Mouse (Mus musculus) right cerebral cortex, adult 2 months (tissue): Measurements from ENCODE around the gene Gm10203.
"Not testable (repeated sequence)": the region's sequence is repeated elsewhere in the genome, so short reads cannot be mapped to it uniquely, and the experiment has no call there.

ENCODE experiments used
- DNase-seq, 2 experiments: peaks; one replicate each; pipeline ENCODE4 v3.0.0; 2021 to 2022; ENCODE audit warnings: low spot score in 2 of 2

Gene Gm10203

DNA sequence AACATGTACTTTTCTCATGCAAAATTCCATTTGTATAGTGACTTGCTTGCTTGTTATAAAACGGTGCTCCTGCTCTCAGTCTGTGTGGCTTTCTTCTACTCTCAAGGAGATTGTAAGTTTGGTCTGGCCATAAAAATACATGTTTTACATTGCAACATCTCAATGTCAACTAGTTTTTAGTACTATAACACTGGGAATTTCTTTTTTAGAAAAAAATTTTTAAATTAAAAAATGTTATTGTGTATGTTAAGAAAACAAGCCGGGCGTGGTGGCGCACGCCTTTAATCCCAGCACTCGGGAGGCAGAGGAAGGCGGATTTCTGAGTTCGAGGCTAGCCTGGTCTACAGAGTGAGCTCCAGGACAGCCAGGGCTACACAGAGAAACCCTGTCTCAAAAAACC lies at the start of gene Gm10203:
Gene Gm10203, plus strand, starts transcription at position 301 of the 400 bp plus-strand sequence.
- DNase-seq, result not testable (repeated sequence)

DNA sequence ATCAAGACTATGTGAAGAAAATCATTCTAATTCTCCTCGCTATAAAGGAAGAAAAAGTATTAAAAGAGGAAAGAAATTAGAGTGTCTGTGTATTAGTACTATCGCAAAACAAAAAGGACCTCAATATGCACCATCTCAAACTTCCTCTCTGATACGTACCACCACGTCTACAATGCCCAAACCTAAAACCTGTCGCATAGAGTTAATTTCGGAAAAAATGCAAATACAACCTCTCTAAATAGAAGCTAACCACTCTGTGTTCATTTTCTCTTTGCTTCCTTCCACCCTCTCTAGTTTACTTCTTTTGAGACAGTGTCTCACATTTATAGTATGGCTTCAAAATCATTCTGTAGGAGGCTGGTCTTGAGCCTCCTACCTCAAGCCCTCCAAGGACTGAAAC lies 37.6 kb upstream of the Gm10203 start:
- DNase-seq, result no peak

DNA sequence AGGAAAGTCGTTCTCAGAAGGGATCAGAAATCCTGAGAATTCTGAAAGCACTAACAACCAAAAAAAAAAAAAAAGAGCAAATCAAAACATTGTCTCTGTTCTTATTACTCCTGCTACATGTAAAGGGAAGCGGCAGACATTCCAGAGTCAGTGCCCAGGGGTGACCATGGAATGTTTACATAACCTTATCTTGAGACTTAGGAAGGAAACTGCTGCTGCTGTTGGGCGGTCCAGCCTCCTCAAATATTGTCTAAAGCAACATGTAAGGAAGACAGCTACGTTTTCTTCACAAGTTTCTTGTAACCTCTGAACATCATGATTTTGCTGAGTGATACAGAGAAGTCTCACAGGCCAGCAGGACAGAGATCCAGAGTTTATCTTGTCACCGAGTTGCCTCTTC lies 36.5 kb upstream of the Gm10203 start:
- no peak for DNase-seq

DNA sequence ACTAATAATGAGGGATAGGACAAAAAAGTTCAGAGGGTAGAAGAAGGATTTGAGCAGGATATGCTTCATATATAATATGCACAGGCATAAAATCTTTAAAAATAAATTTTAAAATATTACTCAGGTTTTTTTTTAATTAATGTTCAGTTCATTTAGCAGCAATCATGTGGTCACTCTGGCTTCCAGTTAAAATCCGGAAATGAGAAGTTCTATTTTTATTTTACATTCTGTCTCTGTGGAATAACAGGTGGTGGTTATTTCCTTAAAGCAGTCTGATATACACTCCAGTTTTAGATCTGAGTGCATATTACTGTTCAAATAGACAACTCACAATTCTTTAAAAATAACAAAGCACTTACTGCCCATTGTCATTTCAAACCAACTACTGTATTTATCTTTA lies 35.4 kb upstream of the Gm10203 start:
- DNase-seq, result no peak

DNA sequence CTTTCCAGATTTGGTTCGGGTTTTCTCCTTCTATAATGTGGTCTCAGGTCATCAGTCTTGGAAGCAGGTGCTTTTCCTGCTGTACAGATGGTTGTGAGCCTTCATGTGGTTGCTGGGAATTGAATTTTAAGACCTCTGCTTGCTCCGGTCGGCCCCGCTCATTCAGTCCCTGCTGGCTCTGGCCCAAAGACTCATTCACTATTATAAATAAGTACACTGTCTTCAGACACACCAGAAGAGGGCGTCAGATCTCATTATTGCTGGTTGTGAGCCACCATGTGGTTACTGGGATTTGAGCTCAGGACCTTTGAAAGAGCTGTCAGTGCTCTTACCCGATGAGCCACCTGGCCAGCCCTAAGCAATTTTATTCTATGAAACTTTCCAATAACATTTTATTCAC lies 34.6 kb upstream of the Gm10203 start:
- DNase-seq, result no peak

DNA sequence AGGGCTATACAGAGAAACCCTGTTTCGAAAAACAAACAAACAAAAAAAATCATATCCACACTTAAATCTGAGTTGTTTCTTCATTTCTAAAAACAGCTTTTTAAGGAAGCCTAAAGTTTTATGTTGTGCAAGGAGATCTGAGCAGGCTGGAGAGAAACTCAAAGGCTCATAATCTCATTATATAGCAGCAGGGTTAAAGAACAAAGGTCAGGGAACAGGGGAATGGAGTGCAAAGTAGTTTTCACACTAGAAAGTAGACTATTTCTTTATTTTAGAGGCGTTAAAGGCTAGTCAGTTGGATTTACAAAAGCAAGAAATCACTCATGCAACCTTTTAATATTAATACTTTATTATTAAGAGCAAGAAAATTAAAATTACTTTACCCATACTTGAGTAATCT lies 33.7 kb upstream of the Gm10203 start:
- no peak for DNase-seq

DNA sequence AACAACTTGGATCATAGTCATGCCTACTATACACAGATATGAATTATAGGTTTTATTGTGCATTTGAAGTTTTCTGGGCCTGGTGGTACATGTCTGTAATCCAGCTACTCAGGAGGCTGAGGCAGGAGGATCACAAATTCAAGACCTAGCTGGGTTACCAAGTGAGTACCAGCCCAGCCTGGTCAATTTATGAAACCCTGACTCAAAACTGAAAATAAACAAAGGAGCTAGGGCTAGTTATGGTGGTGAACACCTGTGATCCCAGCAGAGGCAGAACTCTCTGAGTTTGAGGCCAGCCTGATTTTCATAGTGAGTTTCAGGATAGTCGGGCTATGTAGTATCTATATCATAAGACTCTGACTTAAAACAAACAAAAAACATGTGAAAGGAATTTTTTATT lies 32.7 kb upstream of the Gm10203 start:
- no peak for DNase-seq

DNA sequence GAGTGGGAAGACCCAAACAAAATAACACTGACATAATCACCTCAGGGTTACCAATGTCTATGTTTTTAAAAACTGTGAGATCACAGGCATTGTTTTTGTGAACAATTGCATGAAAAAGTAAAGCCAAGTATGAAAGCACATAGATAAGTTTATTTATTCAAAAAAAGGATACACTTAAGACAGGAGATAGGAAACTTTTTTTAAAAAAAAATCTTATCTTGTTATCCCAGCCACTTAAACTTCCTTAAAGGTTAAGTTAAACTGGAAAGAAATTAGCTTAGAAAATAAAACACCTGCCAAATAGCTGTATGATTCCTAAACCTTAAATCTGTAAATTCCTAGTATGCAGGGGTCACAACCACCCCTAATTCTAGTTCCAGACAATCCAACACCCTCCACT lies 31.0 kb upstream of the Gm10203 start:
- DNase-seq, result no peak

DNA sequence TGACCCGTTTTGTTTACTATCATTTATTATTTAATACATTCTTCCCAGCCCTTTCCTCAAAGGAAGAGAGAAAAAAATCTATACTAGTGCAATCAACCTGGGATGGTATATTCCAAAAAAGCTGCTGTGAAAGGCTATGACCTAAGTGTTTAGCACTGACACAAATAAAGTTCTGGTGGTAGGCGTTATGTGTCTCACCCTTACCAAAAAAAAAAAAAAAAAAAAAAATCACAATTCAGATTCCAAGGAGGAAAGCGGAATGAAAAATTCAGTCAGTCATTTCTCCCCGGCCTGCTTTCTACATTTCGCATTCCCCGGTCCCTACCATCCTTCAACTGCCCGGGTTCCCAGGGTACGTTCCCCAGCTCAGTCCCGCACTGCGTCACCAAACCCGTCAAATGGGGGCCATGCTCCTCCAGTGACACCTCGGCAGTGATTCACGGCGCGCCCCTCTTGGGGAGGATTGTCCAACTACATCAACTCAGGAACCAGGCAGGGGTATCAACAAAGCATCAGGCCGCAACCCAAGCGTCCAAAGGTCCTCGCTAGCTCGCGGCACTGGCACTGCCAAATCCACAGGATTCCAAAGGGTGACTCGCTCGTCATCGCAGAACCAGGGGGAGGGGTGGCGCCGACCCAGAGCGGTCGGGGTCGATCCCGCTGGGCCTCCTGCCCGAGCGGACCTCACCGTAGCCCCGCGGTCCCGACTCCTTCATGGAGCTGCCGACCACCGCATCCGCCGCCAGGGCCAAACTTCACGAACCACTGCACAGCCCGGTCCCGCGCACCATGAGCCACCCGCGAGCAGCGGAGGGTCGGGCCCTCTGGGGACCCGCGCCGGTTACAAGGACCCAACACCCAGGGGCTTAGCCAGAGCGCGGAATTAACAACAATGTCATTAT lies 29.5 kb upstream of the Gm10203 start:
- DNase-seq, result peak; percentile 64 to 67

DNA sequence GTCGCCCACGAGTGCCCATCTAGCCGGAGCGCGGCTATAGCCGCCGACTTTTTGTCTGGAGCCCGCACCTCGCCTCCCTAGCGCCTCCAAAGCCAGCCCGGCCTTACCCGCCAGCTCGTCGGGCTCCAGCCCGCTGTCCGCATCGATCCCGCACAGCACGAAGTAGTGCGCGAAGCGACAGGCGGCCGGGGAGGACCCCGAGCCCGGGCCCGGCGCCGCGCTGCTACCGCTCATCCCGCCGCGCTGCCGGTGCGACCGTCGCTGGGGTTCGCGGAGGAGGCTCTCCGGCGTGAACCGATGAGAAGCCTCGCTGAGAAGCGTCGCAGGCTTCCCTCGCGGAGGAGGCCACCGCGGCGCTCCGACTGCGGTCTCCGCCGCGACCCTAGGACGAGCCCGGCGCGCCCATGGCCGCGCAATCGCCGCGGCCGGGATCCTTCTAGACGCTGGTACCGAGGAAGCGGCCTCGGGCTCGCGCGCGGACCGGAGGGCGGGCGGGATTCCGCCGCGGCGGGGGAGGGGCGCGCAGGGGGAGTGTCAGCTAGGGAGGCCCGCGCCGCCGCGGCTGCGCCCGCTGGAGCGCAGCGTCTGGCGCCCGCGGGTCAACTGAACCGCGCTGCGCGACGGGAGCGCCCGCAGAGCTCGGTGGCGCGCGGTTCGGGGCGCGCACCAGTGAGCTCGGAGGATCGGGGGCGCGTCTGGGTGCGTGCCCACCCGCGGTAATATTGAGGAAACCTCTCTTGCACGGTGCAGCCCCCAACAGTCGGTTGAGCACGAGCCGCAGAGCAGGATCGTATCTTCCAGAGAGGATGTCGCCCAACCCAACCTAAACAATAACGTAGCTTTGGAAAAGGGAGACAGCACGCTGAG lies 28.7 kb upstream of the Gm10203 start, which contains the start of gene Dennd5b:
Gene Dennd5b, minus strand, starts transcription at position 605 of the 867 bp plus-strand sequence.
- peak; percentile 68 to 81 for DNase-seq

DNA sequence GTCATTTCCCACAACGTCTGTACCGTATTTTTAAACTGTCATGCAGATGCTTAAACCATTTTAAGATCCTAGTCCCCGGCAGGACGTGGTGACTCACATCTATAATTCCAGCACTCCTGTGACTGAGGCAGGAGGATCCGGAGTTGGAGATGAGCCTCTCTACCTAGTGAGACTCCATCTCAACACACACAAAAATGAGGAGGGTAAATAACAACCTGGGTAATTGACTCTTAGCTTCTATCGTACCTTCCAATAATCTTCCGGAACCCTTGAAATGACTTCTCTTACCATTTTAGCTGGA lies 28.1 kb upstream of the Gm10203 start:
- no peak for DNase-seq

DNA sequence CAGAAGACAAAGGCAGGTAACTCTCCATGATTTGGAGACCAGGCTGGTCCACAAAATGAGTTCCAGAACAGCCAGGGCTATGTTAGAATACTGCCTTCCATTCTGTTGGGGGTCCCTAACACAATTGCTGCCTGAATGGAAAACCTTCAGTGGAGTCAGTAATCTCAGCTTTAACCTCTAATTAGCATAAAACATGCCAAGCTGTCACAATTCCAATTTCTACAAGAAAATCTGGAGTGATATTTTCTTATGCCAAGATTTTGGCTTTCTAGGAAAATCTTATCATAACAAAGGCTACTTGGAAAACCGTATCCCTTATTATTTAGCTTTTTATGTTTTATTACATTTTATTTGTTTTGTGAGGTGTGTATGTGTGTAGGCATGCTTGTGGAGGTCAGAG lies 26.5 kb upstream of the Gm10203 start:
- no peak for DNase-seq

DNA sequence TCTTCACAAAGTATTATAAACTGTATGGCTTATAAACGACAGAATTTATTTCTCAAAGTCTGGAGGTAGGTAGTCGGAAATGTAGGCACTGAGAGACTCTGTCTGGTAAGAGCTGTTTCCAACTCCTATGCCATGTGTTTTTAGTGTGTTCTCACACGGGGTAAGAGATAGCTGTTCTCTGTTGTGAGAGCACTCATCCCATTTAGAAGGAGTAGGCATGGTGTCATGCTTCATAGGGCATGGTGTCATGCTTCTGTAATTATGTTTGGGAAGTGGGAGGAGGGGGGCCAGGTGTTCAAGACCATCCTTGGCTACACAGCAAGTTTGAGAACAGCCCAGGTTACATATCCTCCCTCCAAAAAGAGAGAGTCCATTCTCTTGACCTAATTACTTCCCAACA lies 22.4 kb upstream of the Gm10203 start:
- DNase-seq, result no peak

DNA sequence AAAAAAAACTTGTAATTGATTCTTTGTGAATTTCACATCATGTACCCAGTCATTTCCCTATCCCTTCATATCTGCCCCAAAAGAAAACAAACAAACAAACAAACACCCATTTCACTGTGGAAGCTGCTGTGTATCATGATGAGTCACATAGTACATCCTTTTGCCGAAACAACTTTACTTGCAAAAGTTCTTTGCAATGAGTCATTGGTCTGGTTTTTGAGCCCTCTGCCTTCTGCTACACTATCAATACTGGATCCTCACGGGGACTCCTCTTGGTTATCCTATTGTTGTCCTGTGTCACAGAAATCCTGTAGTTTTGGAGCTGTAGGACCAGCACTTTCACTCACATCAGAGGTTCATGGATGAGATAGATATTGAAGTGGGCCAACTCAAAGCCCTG lies 21.1 kb upstream of the Gm10203 start:
- no peak for DNase-seq

DNA sequence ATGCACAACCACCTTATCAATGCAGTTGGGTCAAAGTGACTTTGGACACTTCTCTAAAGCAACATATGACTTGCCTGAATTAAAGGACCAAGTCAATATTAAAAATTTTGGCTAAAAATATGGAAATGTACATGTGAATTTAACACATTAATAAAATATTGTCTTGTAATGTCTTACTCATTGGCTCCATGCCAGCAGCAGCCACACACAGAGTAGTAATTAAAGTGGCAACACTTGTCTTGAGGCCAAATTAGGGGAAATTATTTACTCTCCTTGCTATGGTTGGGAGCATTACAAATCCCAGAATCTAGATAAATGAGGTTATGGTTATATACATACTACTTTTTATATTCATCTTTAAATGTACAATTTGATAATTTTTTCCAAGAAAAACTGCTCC lies 13.0 kb upstream of the Gm10203 start:
- DNase-seq, result no peak

DNA sequence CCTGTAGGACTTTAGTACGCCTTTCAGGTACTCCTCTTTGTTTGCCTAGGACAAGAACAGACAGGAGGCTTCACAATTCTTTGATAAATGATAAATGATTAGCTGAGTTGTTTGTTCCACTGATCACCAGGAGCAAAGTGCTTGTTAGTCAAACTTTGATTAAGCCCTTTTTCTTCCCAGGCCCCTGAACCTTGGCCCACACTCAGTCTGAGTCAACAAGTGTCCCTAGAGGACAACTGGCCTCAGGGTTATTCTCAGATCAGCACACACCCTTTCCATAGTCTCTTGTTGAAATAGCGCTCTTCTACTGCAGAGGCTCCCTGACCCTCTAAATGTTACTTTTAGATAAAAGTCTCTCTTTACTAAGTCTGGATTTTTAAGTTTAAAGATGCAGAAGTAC lies 11.0 kb upstream of the Gm10203 start:
- DNase-seq, result no peak

DNA sequence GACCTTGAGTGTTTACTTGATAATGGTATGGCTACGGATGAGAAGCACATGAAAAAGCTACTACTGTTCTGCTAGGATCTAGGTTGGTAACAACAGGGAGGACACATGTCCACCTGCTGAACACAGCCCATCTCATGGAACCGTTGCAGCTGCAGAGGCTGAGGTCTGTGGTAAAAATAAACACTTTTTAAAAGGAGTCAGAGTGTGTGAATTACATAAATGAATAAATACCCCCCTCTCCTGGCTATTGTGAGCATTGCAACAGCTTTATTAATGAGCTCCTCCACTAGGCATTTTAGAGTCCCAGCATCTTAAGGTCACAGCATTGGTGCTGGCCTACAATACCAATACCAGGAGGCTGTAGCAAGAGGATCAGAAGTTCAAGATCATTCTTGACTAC lies 10.1 kb upstream of the Gm10203 start:
- DNase-seq, result peak; percentile 54 to 81

DNA sequence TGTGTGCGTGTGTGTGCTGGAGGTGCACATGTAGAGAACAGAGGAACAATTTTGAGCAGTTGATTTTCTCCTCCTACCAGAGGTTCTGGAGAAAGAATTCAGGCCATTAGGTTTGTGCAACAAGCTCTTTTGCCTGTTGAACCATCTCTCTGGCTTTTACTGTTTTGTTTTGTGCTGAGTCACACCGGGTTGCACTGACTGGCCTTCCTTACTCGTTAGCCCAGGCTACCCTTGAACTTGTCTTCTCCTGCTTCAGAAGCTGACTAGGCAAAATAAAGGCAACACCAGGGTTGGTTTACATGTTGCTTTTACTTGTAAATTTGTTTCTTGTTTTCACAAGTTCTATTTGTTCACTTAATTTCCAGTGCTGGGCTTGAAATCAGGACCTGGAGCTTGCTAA lies 6.9 kb upstream of the Gm10203 start:
- DNase-seq, result no peak

DNA sequence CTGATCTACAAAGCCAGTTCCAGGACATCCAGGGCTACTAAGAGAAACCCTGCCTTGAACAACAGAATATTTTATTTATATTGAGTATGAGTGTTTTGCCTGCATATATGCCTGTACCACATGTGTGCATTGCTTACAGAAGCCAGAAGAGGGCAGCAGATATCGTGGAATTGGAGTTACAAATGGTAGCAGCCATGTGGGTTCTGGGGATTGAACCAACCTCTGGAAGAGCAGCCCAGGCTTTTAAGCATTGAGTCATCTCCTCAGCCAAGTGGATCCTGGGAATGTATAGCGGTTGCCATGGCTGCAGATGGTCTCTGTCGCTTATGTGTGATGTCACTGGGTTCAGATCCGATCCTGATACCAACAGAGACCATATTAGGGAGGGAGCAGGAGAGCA lies 3.3 kb upstream of the Gm10203 start:
- peak in 1 of 2 experiments; percentile 28 for DNase-seq

DNA sequence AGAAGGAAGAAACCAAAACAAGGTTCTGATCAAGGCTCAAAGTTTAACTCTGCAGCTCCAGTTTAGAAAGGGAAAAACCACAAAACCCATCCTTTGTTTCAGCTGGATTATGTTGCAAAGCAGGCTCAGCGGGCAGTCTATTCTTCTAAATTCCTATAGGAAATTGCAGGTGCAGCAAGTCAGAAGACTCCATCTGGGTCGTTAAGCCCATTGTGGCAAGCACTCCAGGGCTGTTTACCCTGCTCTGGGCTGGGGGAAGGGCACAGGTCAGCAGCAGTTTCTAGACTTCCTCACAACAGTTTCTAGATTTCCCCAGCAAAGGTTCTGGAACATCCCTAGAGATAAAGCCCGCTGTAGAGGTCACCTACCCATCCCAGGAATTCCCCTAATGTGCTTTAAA lies 1.1 kb downstream of the Gm10203 start:
- no peak for DNase-seq

DNA sequence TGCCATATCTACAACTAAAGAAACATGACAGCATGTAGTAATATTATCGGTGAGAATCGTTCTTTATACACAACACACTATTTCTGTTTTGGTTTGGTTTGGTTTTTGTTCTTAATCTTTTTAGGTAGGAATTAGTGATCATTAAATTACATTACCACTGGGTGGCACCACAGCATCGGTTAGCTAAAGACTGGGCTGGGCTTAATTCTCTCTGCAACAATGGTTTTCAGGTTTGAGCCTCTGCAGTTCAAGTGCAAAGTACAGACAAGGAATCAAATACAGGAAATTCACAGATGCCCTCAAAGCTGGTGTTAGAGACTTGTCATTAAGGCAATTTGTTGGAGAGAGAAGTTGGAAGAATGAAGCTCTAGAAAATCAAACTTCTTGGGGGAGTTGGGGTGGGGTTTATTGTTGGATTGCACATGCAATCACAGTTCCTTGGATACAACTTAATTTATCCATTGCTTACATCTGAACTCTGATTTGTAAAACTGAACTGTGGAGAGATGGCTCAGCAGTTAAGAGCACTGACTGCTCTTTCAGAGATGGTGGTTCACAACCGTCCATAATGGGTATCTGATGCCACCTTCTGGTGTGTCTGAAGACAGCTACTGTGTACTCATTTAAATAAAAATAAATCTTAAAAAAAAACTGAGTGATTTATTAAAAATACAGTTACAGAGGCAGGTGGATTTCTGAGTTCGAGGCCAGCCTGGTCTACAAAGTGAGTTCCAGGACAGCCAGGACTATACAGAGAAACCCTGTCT lies 2.5 kb downstream of the Gm10203 start:
- DNase-seq, result peak in 1 of 2 experiments; percentile 23
